Mouse (Mus musculus) naive thymus-derived CD4-positive, alpha-beta T cell, adult 2 months (primary cell): ENCODE measurements around the gene Spc25.

Source experiments
- DNase-seq: peaks from one replicate; pipeline ENCODE4 v3.0.0-alpha.2; 2011; ENCODE audit warnings: low read depth

The Spc25 gene

GRCm38 (mm10) chr2:69205791-69206351, at the start of gene Spc25:
Gene Spc25 (minus strand): TSS chr2:69206194.
- DNase-seq, result peak; percentile 95

GRCm38 (mm10) chr2:69248221-69248755, 42.3 kb upstream of the Spc25 start:
- no peak for DNase-seq

DNA sequence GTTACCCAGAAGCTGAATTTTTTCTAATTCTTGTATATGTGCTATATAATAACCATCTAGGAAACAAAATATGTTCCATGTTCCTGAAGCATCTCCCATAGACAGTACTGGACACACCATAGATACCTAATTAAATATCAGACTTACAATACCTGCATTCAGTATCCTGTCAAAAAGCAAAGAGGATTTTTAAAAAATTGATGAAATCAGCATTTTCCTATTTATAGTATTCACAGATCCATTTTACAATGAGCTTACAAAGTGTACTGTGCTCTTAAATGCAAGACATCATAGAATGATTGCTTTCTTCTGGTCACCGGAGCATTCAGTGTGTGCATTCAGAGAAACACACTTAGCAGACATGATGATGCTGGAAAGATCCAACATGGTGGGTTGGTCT, 41.1 kb upstream of the Spc25 start:
- no peak for DNase-seq

- no peak for DNase-seq
Measured at GRCm38 (mm10) chr2:69244924-69245323, 38.9 kb upstream of the Spc25 start.

DNA sequence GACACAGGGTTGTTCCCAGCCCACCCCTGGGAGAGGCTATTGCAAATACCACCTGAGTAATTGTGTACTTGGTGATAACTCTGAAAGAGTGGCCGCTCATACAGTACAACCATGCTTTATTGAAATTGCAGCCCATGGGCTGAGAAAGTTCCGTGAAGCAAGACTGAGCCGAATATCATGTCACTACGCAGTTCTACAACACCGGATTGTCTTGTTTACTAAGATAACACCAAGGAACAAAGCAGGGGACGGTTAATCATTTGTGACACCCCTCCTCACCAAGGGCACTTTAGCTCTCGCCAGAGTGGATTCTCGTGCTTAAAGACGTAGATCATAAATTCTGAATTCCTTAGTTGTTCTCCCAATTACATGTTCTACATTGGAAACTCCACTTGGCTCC, 33.3 kb upstream of the Spc25 start:
- no peak for DNase-seq

- DNase-seq, result no peak
Measured at GRCm38 (mm10) chr2:69234976-69235678, 29.1 kb upstream of the Spc25 start.

DNA sequence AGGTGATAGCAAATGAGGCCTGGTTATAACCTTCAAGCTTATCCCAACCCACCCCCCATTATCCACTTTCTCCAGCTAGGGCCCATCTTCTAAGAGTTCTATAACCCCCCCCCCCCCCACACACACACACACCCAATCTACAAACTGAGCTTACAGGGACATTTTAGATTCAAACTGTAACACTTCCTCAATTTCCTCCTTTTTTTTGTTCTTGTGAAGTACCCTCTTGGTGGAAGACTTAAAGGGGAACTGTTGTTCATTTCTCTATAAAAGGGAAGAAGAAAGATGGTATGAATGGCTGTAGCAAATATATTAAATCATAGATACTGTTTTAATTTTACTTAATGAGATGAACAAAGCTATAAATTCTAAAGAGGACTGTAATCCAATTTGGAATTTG, 26.1 kb upstream of the Spc25 start:
- no peak for DNase-seq

DNA sequence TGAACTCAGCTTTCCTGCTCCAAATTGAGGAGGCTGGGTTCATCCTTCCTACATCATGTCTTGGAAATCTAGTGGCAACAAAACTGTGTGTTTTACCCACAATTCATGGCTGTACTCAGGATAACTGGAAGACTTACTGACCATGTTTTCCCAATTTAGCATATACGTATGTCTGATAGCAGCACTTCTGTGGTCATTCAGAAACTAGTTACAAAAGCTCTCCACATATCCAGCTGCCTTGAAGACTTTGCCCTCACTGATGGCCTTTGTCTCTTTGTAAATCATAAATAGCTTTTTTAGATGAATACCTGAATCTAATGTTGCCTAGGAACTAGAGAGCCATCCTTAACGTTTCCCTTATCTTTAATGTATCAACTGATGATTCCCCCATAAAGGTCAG, 24.1 kb upstream of the Spc25 start:
- no peak for DNase-seq

DNA sequence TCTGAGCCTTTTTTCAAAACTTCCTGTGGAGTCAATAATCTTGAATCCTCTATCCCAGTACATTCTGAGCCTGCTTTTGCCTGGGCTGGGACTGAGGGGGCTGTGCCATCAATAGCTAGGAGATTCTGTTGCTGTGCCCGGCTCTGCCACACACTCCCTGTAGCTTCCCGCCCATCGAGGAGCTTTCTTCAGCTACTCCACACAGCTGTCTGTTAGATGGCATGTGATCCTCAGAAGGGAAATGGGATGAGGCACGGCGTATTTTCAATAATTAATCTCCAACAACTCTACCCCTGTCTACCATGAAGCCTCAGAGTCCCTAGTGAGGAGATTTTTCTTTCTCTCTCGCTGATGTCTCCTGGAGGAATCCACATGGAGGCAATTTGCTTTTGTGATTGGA, 22.6 kb upstream of the Spc25 start:
- no peak for DNase-seq

GRCm38 (mm10) chr2:69226876-69227275, 20.9 kb upstream of the Spc25 start:
- DNase-seq, result no peak

DNA sequence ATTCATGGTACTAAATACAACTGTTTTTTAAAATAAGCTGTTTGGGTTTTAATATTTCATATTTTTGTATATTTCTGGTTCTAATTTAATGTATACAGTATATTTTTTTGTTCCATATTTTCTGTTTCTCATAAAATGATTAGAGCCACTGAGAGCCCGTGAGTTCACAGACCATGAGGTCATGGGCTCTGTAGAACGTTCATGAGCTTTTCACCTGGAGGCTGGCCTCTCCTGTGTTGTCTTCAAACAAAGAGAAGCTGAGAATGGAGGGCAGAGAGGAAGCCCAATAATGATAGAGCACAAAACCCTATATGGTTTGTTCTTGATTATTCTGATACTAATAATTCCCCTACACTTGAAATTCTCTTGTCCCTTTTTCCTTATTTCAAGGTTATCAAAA, 18.7 kb upstream of the Spc25 start:
- no peak for DNase-seq

- DNase-seq, result no peak
Measured at GRCm38 (mm10) chr2:69222815-69223214, 16.8 kb upstream of the Spc25 start.

DNA sequence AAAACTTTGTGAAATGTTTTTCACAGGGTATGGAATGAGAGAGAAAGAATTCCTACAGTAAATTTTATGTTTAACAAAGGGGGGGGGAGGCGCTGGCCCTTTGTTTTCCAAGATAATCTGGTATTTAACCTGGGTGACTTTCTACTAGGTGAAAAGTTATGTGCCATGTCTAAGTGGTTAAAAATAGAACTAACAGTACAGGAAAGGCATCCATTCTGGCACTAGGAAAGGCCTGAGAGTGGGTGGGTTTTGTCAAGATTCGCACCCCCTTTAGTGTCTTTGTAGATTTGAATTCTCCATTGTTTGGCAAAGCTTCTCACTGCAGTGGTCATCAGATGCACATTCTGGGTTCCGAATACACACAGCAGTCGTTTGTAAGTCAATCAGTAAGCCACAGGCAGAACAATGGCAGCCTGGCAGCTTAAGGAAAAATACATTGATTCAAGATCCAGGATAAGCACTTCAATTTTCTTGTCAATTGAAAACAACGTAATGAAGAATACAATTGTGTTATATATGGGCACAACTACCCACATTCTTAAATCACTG, 15.9 kb upstream of the Spc25 start:
- no peak for DNase-seq

DNA sequence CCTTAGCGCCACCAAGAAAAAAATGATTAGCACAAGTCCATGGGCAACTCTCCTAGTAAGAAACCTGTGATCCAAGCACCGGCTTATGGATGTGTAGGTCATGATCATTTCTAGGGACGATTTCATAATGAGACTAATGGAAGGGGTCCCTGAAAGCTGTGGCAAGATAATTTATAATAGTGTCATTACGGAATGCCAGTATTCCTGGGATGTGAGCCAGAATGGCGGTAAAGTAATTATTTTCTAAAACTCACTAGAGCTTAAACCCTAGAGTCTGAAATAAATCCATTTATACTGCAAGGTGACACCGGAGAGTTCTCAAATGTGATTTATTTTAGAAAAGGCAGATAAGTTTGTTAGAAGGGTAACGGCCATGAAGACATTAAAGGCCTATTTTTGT, 9.2 kb upstream of the Spc25 start:
- DNase-seq, result no peak

GRCm38 (mm10) chr2:69212652-69213051, 6.7 kb upstream of the Spc25 start:
- DNase-seq, result no peak

DNA sequence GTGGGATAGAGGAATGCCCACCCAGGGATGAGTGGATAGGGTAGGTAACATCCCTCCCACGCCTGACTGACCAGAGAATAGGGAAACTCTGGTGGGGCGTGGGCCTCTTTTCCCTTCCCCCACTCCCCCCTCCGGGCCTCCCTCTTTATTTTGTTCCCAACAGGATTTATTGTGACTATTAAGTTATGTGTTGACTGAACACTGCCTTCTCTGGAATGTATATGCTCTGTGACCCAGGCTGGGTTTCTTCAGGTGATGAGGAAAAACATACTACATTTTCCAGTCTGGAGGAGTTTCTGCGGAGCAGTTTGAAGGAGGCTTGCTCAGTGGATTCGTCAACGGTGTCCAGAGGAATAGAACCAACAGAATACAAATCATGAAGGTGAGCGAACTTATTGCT, 4.8 kb upstream of the Spc25 start, which contains the start of gene G6pc2:
Gene G6pc2 (plus strand): TSS at position 301 of the 400 bp plus-strand sequence.
- DNase-seq, result no peak

DNA sequence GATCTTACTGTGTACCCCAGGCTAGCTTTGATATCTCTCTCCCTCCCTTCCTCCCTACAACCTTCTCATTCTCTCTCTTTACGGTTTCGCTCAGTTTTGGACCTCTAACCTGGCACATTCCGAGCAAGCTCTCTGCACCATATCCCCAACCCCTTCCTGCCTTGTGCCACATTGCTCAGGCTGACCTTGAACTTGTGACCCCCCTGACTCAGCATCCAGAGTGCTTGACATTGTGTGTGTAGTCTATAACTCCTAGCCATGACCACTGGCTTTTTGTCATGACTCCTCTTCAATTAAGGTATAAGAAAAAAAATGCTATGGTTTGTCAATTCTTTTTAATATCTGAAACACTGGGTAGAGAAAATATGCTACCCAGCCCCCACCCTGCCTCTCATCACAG, 3.7 kb upstream of the Spc25 start:
- DNase-seq, result no peak

DNA sequence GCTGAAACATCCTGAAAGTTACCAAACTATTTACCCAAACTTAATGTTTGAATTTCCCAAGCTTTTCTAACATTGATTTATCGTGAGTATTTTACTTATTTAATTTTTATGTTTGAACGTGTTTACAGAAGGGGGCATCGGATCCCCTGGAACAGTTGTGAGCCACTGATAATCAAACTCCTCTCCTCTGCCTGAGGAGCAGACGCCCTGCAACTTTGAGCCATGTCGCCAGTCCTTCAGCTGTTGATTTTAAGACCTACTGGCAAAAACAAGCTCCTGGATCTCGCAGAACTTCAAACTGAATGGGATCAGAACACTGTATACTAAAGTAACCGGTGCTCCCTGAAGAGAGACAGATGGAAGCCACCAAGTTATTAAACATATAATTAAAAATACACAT, 529 bp upstream of the Spc25 start:
- no peak for DNase-seq

DNA sequence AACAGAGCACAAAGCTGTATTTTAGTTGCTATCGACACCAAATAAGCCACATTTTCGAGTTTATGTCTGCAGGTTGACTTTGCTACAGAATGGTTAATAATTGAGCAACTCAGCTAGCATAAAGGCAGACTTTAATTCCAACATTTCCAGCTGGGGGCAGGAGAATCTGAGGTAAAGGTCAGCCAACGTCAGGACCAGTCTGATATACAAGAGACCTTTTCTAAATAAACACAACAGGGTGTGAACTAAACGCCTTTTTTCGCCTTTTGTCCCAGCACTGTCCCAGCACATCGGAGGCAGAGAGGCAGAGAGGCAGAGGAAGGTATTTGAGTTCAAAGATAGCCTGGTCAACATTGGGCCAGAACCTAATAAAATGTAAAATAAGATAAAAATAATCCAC, 809 bp downstream of the Spc25 start:
- peak; percentile 9 for DNase-seq

- DNase-seq, result no peak
Measured at GRCm38 (mm10) chr2:69193555-69193954, 12.4 kb downstream of the Spc25 start.

GRCm38 (mm10) chr2:69191059-69191458, 14.9 kb downstream of the Spc25 start:
- DNase-seq, result no peak

DNA sequence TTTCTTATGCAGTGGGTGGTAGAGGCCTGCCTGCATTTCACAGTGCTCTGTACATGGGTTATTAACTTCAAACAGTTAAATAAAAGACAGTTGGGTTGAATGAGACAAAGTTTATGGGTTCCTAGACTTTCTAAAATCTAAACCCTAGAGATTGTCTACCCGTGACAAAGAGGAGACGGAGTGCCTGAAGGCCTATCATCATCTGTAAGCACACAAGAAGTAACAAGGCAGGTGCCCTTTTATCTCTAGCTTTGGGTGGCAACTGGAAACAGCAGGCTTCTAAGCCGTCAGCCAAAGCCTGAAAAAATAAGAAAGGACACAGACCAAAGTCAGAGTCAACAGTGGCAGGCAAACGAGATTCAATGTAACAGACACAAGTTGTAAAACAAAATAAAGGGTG, 16.8 kb downstream of the Spc25 start:
- no peak for DNase-seq

GRCm38 (mm10) chr2:69188732-69189131, 17.3 kb downstream of the Spc25 start:
- no peak for DNase-seq

DNA sequence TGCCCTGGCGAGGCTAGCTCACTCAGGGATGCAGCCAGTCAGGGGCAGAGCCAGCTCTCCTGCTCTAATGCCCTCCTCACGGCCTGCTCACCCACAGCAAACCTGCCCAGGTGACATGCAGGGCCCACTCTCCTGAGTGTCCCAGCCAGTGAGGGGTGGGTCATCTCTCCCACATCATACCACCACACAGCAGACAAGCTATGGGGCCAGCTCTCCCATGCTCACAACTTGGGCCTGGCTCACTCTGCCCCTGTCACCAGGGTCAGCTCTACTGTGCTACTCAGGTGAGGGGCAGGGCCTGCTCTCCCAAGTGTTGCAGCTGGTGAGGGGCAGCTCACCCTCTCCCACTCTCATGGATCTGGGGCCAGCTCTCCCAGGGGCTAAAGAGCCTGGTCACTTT, 18.0 kb downstream of the Spc25 start:
- no peak for DNase-seq
